Mouse (Mus musculus): ENCODE results near the gene Fblim1. TPM values are rescaled to one million over a fixed set of nuclear protein-coding genes. Genes with fewer than 3 reads are reported as not detected.
"Not testable (repeated sequence)": the region's sequence is repeated elsewhere in the genome, so short reads cannot be mapped to it uniquely, and the experiment has no call there.

The Fblim1 gene
- total and polyA plus RNA-seq, 3 experiments = 0.07 to 1.2 (median 0.17) TPM

DNA sequence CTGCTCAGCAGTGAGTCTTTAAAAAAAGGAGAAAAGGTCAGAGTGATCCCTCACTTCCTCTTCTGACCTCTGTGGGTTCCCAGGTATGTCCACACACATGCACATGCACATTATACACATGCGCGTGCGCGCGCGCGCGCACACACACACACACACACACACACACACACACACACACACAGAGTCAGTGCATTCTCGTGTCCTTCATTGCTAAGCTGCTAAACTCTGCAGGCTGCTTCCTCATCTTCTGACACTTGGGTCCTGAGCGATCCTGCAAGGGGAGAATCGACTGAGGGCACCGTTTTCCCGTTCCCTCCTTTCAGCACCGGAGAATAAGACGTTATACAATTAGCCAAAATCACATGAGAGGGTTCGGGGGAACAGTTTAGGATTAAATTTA is 47.2 kb downstream of the Fblim1 start:
- DNase-seq (ENCODE audit: extremely low read depth) = no peak
- dilution Hi-C loops (cut with MboI; ENCODE audit: extremely low pct_ligation_motif_present, extremely low pct_unique_long_range_greater_than_20kb, low sequenced_read_pairs) = no loop called here

DNA sequence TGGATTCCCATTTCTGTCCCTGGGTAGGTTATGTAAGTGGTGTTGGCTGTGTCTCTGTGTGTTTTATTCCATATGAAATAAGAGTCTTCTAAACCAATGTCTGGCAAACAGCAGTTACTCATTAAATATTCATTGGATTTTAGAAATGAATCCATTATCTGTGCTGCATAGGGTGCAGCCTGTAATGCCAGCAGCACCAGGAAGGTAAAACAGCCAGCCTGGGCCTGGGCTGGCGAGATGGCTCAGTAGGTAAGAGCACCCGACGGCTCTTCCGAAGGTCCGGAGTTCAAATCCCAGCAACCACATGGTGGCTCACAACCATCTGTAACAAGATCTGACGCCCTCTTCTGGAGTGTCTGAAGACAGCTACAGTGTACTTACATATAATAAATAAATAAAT is 49.7 kb downstream of the Fblim1 start:
- H3K4me3 ChIP-seq (replicated peaks in 1 of 3; ENCODE audit: low read depth in 2 of 3, low read length in 2 of 3, poor library complexity in 1 of 3); H3K4me2 ChIP-seq (ENCODE audit: insufficient read depth, low read depth, poor library complexity, severe bottlenecking); H3K9ac ChIP-seq (ENCODE audit: insufficient read depth, low read depth); H3K27me3 ChIP-seq (replicated peaks); dilution Hi-C loops (cut with MboI; ENCODE audit: extremely low pct_ligation_motif_present, extremely low pct_unique_long_range_greater_than_20kb, low sequenced_read_pairs); H3K36me3 ChIP-seq (replicated peaks in 1 of 2; ENCODE audit: control insufficient read depth in 1 of 2, insufficient read depth in 1 of 2, low read length in 1 of 2); H3K27ac ChIP-seq (ENCODE audit: insufficient read depth, low read depth); DNase-seq (ENCODE audit: extremely low read depth); in situ Hi-C loops (cut with MboI; ENCODE audit: low pct_ligation_motif_present, low pct_unique_long_range_greater_than_20kb, low sequenced_read_pairs); H3K79me2 ChIP-seq (replicated peaks; ENCODE audit: control insufficient read depth, extremely low read depth, insufficient read depth, poor library complexity, severe bottlenecking): not testable (repeated sequence)
- peaks cover 2 to 29% of the 10 kb centered on the region in 2 experiments; a peak in 3 of 4 replicates for H3K4me1 ChIP-seq (ENCODE audit: control insufficient read depth in 1 of 2, insufficient read depth in 2 of 2)
- peaks cover 10% of the 10 kb centered on the region for H3K9me3 ChIP-seq (replicated peaks; ENCODE audit: low read length)

More for the DNA sequence above, 47.2 kb downstream of the Fblim1 start:
- Histone ChIP-seq H3K4me3 (replicated peaks in 1 of 3; ENCODE audit: low read depth in 2 of 3, low read length in 2 of 3, poor library complexity in 1 of 3) (no peak overlapping the region), H3K9ac (ENCODE audit: insufficient read depth, low read depth) (no peak overlapping the region), H3K36me3 (replicated peaks in 1 of 2; ENCODE audit: control insufficient read depth in 1 of 2, insufficient read depth in 1 of 2, low read length in 1 of 2) (no peaks in the 10 kb centered on the region), H3K4me2 (ENCODE audit: insufficient read depth, low read depth, poor library complexity, severe bottlenecking) (no peak overlapping the region), H3K27me3 (replicated peaks) (no peaks in the 10 kb centered on the region), H3K4me1 (ENCODE audit: control insufficient read depth in 1 of 2, insufficient read depth in 2 of 2) (peaks cover 3 to 11% of the 10 kb centered on the region in 2 experiments; a peak in 3 of 4 replicates), H3K79me2 (replicated peaks; ENCODE audit: control insufficient read depth, extremely low read depth, insufficient read depth, poor library complexity, severe bottlenecking) (no peaks in the 10 kb centered on the region), H3K9me3 (replicated peaks; ENCODE audit: low read length) (peaks cover 10% of the 10 kb centered on the region), H3K27ac (ENCODE audit: insufficient read depth, low read depth) (no peak overlapping the region)
- in situ Hi-C loops (cut with MboI; ENCODE audit: low pct_ligation_motif_present, low pct_unique_long_range_greater_than_20kb, low sequenced_read_pairs) = no loop called here
- no peak for TF ChIP-seq EP300 (IDR thresholded peaks at IDR 0.05; ENCODE audit: low read length)
- no peak for TF ChIP-seq TBP (conservative IDR thresholded peaks at IDR 0.05; ENCODE audit: low read depth, low read length)
- TF ChIP-seq MEF2A (IDR thresholded peaks at IDR 0.05; ENCODE audit: borderline replicate concordance, low read depth, low read length) = no peak
- TF ChIP-seq MXI1 (IDR thresholded peaks at IDR 0.05; ENCODE audit: low read depth, low read length) = no peak
- no peak for TF ChIP-seq POLR2A (IDR thresholded peaks at IDR 0.05; ENCODE audit: low read depth, low read length)
- TF ChIP-seq GABPA (IDR thresholded peaks at IDR 0.05; ENCODE audit: insufficient replicate concordance, low read depth, low read length) = no peak
- no peak for TF ChIP-seq CHD1 (IDR thresholded peaks at IDR 0.05; ENCODE audit: low read depth, low read length)
- TF ChIP-seq TCF12 (IDR thresholded peaks at IDR 0.05; ENCODE audit: low read depth, low read length) = no peak
- no peak for TF ChIP-seq ZNF384 (IDR thresholded peaks at IDR 0.05; ENCODE audit: low read depth, low read length)
- no peak for TF ChIP-seq MAZ (IDR thresholded peaks at IDR 0.05; ENCODE audit: low read depth, low read length)
- TF ChIP-seq ZKSCAN1 (IDR thresholded peaks at IDR 0.05; ENCODE audit: borderline replicate concordance, low read depth, low read length) = no peak
- TF ChIP-seq MAFK (IDR thresholded peaks at IDR 0.05; ENCODE audit: insufficient replicate concordance, low read length) = no peak

DNA sequence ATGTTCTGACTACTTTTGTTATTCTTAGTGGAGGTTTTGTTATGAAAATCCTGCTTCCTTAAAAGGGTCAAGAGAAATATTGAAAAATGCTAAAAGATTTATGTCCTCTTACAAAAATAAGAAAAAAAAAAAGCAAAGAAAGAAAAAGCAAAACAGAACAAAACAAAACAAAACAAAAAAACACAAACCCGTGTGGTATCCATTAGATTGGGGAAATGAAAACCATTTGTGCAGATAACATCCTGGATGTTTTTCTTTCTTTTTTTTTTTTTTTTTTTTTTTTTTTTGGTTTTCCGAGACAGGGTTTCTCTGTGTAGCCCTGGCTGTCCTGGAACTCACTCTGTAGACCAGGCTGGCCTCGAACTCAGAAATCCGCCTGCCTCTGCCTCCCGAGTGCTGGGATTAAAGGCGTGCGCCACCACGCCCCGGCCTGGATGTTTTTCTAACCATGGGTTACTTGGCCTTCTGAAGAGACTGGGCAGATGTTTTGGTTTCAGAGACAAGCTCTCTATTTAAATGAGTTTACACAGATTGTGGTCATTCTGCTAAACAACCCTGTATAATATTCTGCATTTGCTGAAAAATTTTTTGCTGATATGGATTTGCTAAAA is 51.5 kb downstream of the Fblim1 start:
- H3K79me2 ChIP-seq (replicated peaks; ENCODE audit: control insufficient read depth, extremely low read depth, insufficient read depth, poor library complexity, severe bottlenecking); H3K4me3 ChIP-seq (replicated peaks in 1 of 3; ENCODE audit: low read depth in 2 of 3, low read length in 2 of 3, poor library complexity in 1 of 3); H3K9ac ChIP-seq (ENCODE audit: insufficient read depth, low read depth); H3K27me3 ChIP-seq (replicated peaks); in situ Hi-C loops (cut with MboI; ENCODE audit: low pct_ligation_motif_present, low pct_unique_long_range_greater_than_20kb, low sequenced_read_pairs); H3K4me2 ChIP-seq (ENCODE audit: insufficient read depth, low read depth, poor library complexity, severe bottlenecking); H3K27ac ChIP-seq (ENCODE audit: insufficient read depth, low read depth); DNase-seq (ENCODE audit: extremely low read depth); H3K36me3 ChIP-seq (replicated peaks in 1 of 2; ENCODE audit: control insufficient read depth in 1 of 2, insufficient read depth in 1 of 2, low read length in 1 of 2); H3K9me3 ChIP-seq (replicated peaks; ENCODE audit: low read length); dilution Hi-C loops (cut with MboI; ENCODE audit: extremely low pct_ligation_motif_present, extremely low pct_unique_long_range_greater_than_20kb, low sequenced_read_pairs): not testable (repeated sequence)
- H3K4me1 ChIP-seq (ENCODE audit: control insufficient read depth in 1 of 2, insufficient read depth in 2 of 2) = peaks cover 4 to 34% of the 10 kb centered on the region in 2 experiments
